Mouse (Mus musculus) ES-E14 (cell line): ENCODE data around the gene Opalin.

Experiments used
- CHD2 ChIP-seq: IDR thresholded peaks from 2 replicates; pipeline ENCODE4 v1.6.1; 2014; ENCODE audit warnings: mild to moderate bottlenecking, low read depth, low read length, inconsistent platforms
- HCFC1 ChIP-seq: IDR thresholded peaks from 2 replicates; pipeline ENCODE4 v1.6.1; 2012; ENCODE audit warnings: low read length, inconsistent platforms, borderline replicate concordance; ENCODE audit not compliant: insufficient read depth
- MAFK ChIP-seq: IDR thresholded peaks from 2 replicates; pipeline ENCODE4 v1.6.1; 2014; ENCODE audit warnings: mild to moderate bottlenecking, low read depth, low read length, inconsistent platforms; ENCODE audit not compliant: insufficient read depth

DNA sequence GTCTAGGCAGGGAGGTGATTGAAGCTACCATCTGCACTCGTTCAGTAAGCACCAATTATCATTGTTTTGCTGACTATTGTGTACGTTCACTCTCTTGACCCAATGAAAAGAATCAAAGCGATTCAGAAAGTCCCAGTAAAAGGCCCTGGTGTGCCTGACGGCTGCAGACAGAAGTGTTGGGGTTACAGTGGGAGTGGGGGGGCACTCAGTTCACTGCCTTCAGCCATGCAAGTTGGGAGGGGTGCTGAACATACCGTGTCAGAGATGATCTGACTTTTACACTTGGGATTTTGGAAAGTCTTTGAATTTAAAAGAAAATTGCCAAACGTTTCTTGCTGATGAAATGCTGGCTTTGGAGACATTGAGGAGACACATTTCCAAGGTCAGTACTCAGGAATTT lies 46.8 kb downstream of the Opalin start:
- no peak for TF ChIP-seq HCFC1
- TF ChIP-seq MAFK: no peak
- TF ChIP-seq CHD2: no peak
